Mouse (Mus musculus) skeletal muscle tissue, postnatal 0 days (tissue): ENCODE measurements around the gene Mrps6. TPM values are rescaled to one million over a fixed set of nuclear protein-coding genes. Genes with fewer than 3 reads are reported as not detected.

Source experiments
- polyA plus RNA-seq: library from polyadenylated mRNA; unstranded; fragments of >200 nt; fragmentation: Nextera tagmentation; extraction: Ambion mirVana; gene quantifications from 2 replicates; pipeline ENCODE4 v1.2.1, GENCODE M21; 2015

The Mrps6 gene
- 40.7 and 67.6 TPM in 2 replicates for polyA plus RNA-seq

GRCm38 (mm10) chr16:92057852-92058643 is at the start of gene Mrps6, which contains the start of the genes Gm49711 and Slc5a3:
TSS of gene Mrps6 (plus strand) at chr16:92058270.
TSS of gene Gm49711 (plus strand) at chr16:92058316.
TSS of gene Slc5a3 (plus strand) at chr16:92058322.

Other genes with a start within 250 kb of the Mrps6 start
- gene Gm49711, start within 50 bp of the Mrps6 start, polyA plus RNA-seq: not detected in 2 replicates
- gene Slc5a3, start 52 bp downstream of the Mrps6 start, polyA plus RNA-seq: 1.1 and 1.7 TPM in 2 replicates
- gene Kcne2, start 234.1 kb downstream of the Mrps6 start, polyA plus RNA-seq: not detected in 2 replicates
- gene Smim11, start 243.0 kb downstream of the Mrps6 start, polyA plus RNA-seq: 181 and 188 TPM in 2 replicates